Mouse (Mus musculus) myocyte (in vitro differentiated cells): ENCODE results near the gene Ly9.

Source experiments
- CEBPB ChIP-seq: IDR thresholded peaks from 2 replicates; pipeline ENCODE4 v1.6.1; 2011; ENCODE audit warnings: mild to moderate bottlenecking, moderate library complexity; ENCODE audit not compliant: poor library complexity, insufficient read depth, severe bottlenecking
- E2F4 ChIP-seq: IDR thresholded peaks from one replicate; pipeline ENCODE4 v1.6.1; 2011; ENCODE audit warnings: mild to moderate bottlenecking, control low read depth, moderate library complexity; ENCODE audit not compliant: insufficient read depth
- MAX ChIP-seq: IDR thresholded peaks from one replicate; pipeline ENCODE4 v1.6.1; 2011; ENCODE audit warnings: low read depth, mild to moderate bottlenecking, control low read depth
- MYOD1 ChIP-seq, 3 experiments: IDR thresholded peaks; one replicate each; pipeline ENCODE4 v1.6.1; 2011; ENCODE audit warnings: control low read depth in 2 of 3, low read depth in 2 of 3, mild to moderate bottlenecking in 2 of 3, moderate library complexity in 1 of 3; ENCODE audit not compliant: insufficient read length in 2 of 3, control insufficient read depth in 1 of 3
- MYOG ChIP-seq, 3 experiments: IDR thresholded peaks; one replicate each; pipeline ENCODE4 v1.6.1; 2011; ENCODE audit warnings: control low read depth in 2 of 3, low read depth in 2 of 3, mild to moderate bottlenecking in 2 of 3; ENCODE audit not compliant: insufficient read length in 2 of 3, control insufficient read depth in 1 of 3, insufficient read depth in 1 of 3
- POLR2A ChIP-seq: IDR thresholded peaks from one replicate; pipeline ENCODE4 v1.6.1; 2011; ENCODE audit warnings: low read depth, mild to moderate bottlenecking, control low read depth, moderate library complexity; ENCODE audit not compliant: insufficient read length
- SRF ChIP-seq: IDR thresholded peaks from one replicate; pipeline ENCODE4 v1.6.1; 2011; ENCODE audit warnings: low read depth; ENCODE audit not compliant: control insufficient read depth, insufficient read length
- USF1 ChIP-seq: IDR thresholded peaks from one replicate; pipeline ENCODE4 v1.6.1; 2011; ENCODE audit warnings: low read depth, mild to moderate bottlenecking, control low read depth, moderate library complexity

DNA sequence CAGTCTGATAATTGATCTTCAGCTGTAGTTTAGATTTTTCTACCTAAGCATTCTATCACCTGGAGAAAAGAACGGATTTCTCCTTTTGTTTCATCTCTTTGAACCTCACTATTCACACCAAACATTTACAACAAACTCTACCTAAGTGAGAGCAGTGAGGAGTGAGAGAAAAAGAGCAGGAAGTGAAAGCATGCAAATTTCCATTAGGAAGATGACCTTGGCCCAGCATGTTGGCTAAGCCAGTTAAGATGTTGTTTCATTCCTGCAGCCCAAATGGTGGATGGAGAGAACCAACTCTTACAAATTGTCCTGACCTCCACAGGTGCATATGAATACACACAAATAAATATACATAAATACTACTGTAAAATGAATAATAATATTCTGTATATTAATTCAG, 66.5 kb downstream of the Ly9 start:
- no peak for TF ChIP-seq USF1
- TF ChIP-seq MYOD1 (IDR thresholded peaks at IDR 0.05; ENCODE audit: control insufficient read depth in 1 of 3, insufficient read length in 2 of 3, low read depth in 2 of 3), result no peak
- TF ChIP-seq POLR2A, result no peak
- TF ChIP-seq CEBPB, result no peak
- no peak for TF ChIP-seq MYOG (IDR thresholded peaks at IDR 0.05; ENCODE audit: control insufficient read depth in 1 of 3, insufficient read depth in 1 of 3, insufficient read length in 2 of 3, low read depth in 2 of 3)
- no peak for TF ChIP-seq MAX
- TF ChIP-seq SRF, result no peak
- no peak for TF ChIP-seq E2F4
